Mouse (Mus musculus): ENCODE data around the gene Grik1.

GRCm38 (mm10) chr16:88225616-88226015 is 64.4 kb downstream of the Grik1 start:
- TF ChIP-seq CHD2 (IDR thresholded peaks at IDR 0.05; ENCODE audit: low read depth, low read length) = no peak
- TF ChIP-seq HCFC1 (IDR thresholded peaks at IDR 0.05; ENCODE audit: borderline replicate concordance, insufficient read depth, low read length) = no peak
- no peak for TF ChIP-seq ZNF384 (IDR thresholded peaks at IDR 0.05; ENCODE audit: low read depth, low read length)
- TF ChIP-seq ZC3H11A (IDR thresholded peaks at IDR 0.05; ENCODE audit: borderline replicate concordance, low read depth, low read length) = no peak
- TF ChIP-seq MAFK (IDR thresholded peaks at IDR 0.05; ENCODE audit: insufficient read depth, low read depth, low read length) = no peak

All from ES-E14 (cell line).